Mouse (Mus musculus): ENCODE results near the gene Eif2ak1.
A peak's percentile ranks its signal among the peaks of the same experiment; 100 is the strongest.

- TF ChIP-seq CTCF (IDR thresholded peaks at IDR 0.05; ENCODE audit: control insufficient read depth, insufficient read depth, insufficient replicate concordance, low read depth, low read length) (peak; percentile 32; the same call in 1 of the 2 replicates), POLR2A (IDR thresholded peaks at IDR 0.05; ENCODE audit: control insufficient read depth, low read depth, low read length) (no peak)
These were observed 99.8 kb downstream of the Eif2ak1 start for GRCm38 (mm10) chr5:143917418-143917817.
